Mouse (Mus musculus) heart, embryonic 11.5 days (tissue): ENCODE measurements around the gene Icmt. TPM values are rescaled to one million over a fixed set of nuclear protein-coding genes. Genes with fewer than 3 reads are reported as not detected.
A peak's percentile ranks its signal among the peaks of the same experiment; 100 is the strongest.

ENCODE experiments used
- ATAC-seq: fragments of 200-750 bp; cut with Nextera tagmentation; replicated peaks from 2 replicates; pipeline ENCODE4 v1.8.0; 2017; ENCODE audit warnings: moderate library complexity; ENCODE audit not compliant: insufficient number of reproducible peaks, low FRiP score, low TSS enrichment
- H3K27ac ChIP-seq: fragments of 300-500 bp; sonication (generic); 2 replicates; pipeline ENCODE4 v1.5.1; 2014; ENCODE audit warnings: mild to moderate bottlenecking, low read depth, low read length
- H3K27me3 ChIP-seq: fragments of 300-500 bp; sonication (generic); 2 replicates; pipeline ENCODE4 v1.6.1; 2014; ENCODE audit warnings: mild to moderate bottlenecking, low read length, mixed read lengths; ENCODE audit not compliant: control insufficient read depth, insufficient read depth
- H3K36me3 ChIP-seq: fragments of 300-500 bp; sonication (generic); 2 replicates; pipeline ENCODE4 v1.6.1; 2014; ENCODE audit warnings: mild to moderate bottlenecking, low read length, moderate library complexity, mixed read lengths; ENCODE audit not compliant: control insufficient read depth, insufficient read depth
- H3K4me1 ChIP-seq: fragments of 300-500 bp; sonication (generic); 2 replicates; pipeline ENCODE4 v1.6.1; 2014; ENCODE audit warnings: low read length; ENCODE audit not compliant: control insufficient read depth, insufficient read depth
- H3K4me2 ChIP-seq: fragments of 300-500 bp; sonication (generic); 2 replicates; pipeline ENCODE4 v1.6.1; 2014; ENCODE audit warnings: mild to moderate bottlenecking, moderate library complexity
- H3K4me3 ChIP-seq: fragments of 300-500 bp; sonication (generic); 2 replicates; pipeline ENCODE4 v1.5.1; 2014; ENCODE audit warnings: low read depth, low read length
- H3K9ac ChIP-seq: fragments of 300-500 bp; sonication (generic); 2 replicates; pipeline ENCODE4 v1.6.1; 2014; ENCODE audit warnings: mild to moderate bottlenecking, low read depth, low read length, moderate library complexity
- H3K9me3 ChIP-seq: fragments of 300-500 bp; sonication (generic); replicated peaks from 2 replicates; pipeline ENCODE4 v1.6.1; 2016; ENCODE audit warnings: low read length; ENCODE audit not compliant: control insufficient read depth
- WGBS: fragments of 180-500 bp; shearing (Covaris S2); extraction: QIAGEN DNeasy Blood & Tissue Kit; methylation state at CpG from one replicate; pipeline ENCODE4 v1.1.7; 2014; ENCODE audit not compliant: insufficient replicate concordance; 5-methylcytosine and 5-hydroxymethylcytosine counted together
- polyA plus RNA-seq: library from polyadenylated mRNA; unstranded; fragments of >200 nt; fragmentation: Nextera tagmentation; extraction: Ambion mirVana; gene quantifications from 2 replicates; pipeline ENCODE4 v1.2.1, GENCODE M21; 2014

Gene Icmt
- polyA plus RNA-seq, 1 experiment from 2014 or later: 15.9 TPM

- Histone ChIP-seq H3K27ac (no peak overlapping the region), H3K9me3 (no peaks in the 10 kb centered on the region), H3K27me3 (peaks cover 73% of the 10 kb centered on the region), H3K36me3 (no peaks in the 10 kb centered on the region), H3K4me2 (no peak overlapping the region), H3K4me1 (peaks cover 8% of the 10 kb centered on the region), H3K4me3 (no peak overlapping the region), H3K9ac (no peak overlapping the region)
- no peak for ATAC-seq
- 42% methylated on average over 15 of the region's 15 CpGs for WGBS
These were observed 15.4 kb upstream of the Icmt start for GRCm38 (mm10) chr4:152281601-152282000.

GRCm38 (mm10) chr4:152282721-152283120 lies 14.3 kb upstream of the Icmt start:
- no peak for ATAC-seq
- peak overlapping the region; percentile 62 for H3K4me2 ChIP-seq
- peaks cover 8% of the 10 kb centered on the region for H3K4me1 ChIP-seq
- peaks cover 82% of the 10 kb centered on the region for H3K27me3 ChIP-seq
- H3K36me3 ChIP-seq: no peaks in the 10 kb centered on the region
- 21% methylated on average over 32 of the region's 34 CpGs for WGBS
- H3K9me3 ChIP-seq: no peaks in the 10 kb centered on the region
- H3K4me3 ChIP-seq: peak overlapping the region; percentile 26; the same call in 1 of the 2 replicates
- H3K9ac ChIP-seq: no peak overlapping the region
- H3K27ac ChIP-seq: no peak overlapping the region

GRCm38 (mm10) chr4:152283186-152283950 lies 13.7 kb upstream of the Icmt start:
- WGBS: 4% methylated on average over 70 of the region's 70 CpGs
- peak; percentile 55; the same call in 1 of the 2 replicates for ATAC-seq
- Histone ChIP-seq H3K4me3 (peak overlapping the region; percentile 26; the same call in 1 of the 2 replicates), H3K9me3 (no peaks in the 10 kb centered on the region), H3K27me3 (peaks cover 89% of the 10 kb centered on the region), H3K36me3 (no peaks in the 10 kb centered on the region), H3K4me1 (peaks cover 8% of the 10 kb centered on the region), H3K4me2 (peak overlapping the region; percentile 62), H3K9ac (no peak overlapping the region), H3K27ac (no peak overlapping the region)

- 0% methylated on average over 10 of the region's 10 CpGs for WGBS
- H3K4me2 ChIP-seq: no peak overlapping the region
- no peak overlapping the region for H3K9ac ChIP-seq
- H3K4me1 ChIP-seq: peaks cover 11% of the 10 kb centered on the region
- no peak for ATAC-seq
- H3K4me3 ChIP-seq: no peak overlapping the region
- H3K36me3 ChIP-seq: no peaks in the 10 kb centered on the region
- H3K27me3 ChIP-seq: peaks cover 91% of the 10 kb centered on the region
- H3K27ac ChIP-seq: no peak overlapping the region
- no peaks in the 10 kb centered on the region for H3K9me3 ChIP-seq
These were observed 11.5 kb upstream of the Icmt start for GRCm38 (mm10) chr4:152285505-152285904.

DNA sequence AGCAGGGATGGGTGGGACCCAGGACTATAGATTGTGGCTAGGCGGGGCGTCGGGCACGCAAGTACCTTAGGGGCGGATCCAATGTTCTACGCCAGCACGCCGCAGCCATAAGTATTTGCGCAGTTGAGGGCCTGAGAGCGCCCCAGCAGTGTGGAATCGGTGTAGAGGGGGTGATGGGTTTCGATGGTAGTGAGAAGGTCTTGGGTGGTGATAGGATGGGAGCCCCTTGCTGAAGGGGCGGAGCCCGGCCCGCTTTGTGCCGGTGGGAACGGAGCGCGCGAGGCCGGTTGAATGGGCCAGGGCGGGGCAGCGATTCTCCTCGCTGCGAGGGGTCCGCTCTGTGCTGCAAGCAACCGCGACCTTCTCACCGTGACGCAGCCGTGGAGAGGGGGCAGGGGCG lies 10.8 kb upstream of the Icmt start:
- Histone ChIP-seq H3K4me1 (peaks cover 11% of the 10 kb centered on the region), H3K27me3 (peaks cover 91% of the 10 kb centered on the region), H3K27ac (no peak overlapping the region), H3K9ac (no peak overlapping the region), H3K4me3 (no peak overlapping the region), H3K4me2 (no peak overlapping the region), H3K36me3 (no peaks in the 10 kb centered on the region), H3K9me3 (no peaks in the 10 kb centered on the region)
- 4% methylated on average over 32 of the region's 32 CpGs for WGBS
- ATAC-seq: no peak; the same call in 1 of the 2 replicates

DNA sequence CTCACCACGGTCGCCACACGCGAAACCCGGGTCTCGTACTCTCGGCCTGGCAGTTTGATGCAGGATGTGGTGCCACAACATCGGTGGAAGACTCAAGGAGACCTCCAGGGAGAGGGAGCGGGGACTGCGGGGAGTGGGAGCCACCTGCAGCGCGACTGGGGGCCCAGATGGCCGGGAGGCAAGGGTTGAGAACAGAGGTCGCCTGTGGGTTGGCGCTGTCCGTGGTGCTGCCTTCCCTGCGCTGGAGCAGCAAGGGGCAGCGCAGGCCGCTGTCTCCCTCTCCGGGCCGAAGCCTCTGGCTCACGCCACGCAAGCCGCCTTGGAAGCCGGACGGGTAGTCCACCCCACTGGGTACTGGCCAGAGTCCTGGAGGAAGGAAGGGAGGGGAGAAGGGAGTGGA lies 10.1 kb upstream of the Icmt start:
- no peaks in the 10 kb centered on the region for H3K9me3 ChIP-seq
- no peak for ATAC-seq
- peaks cover 91% of the 10 kb centered on the region for H3K27me3 ChIP-seq
- no peak overlapping the region for H3K9ac ChIP-seq
- no peak overlapping the region for H3K4me3 ChIP-seq
- H3K27ac ChIP-seq: no peak overlapping the region
- H3K4me2 ChIP-seq: no peak overlapping the region
- WGBS: 6% methylated on average over 26 of the region's 26 CpGs
- H3K36me3 ChIP-seq: no peaks in the 10 kb centered on the region
- H3K4me1 ChIP-seq: peaks cover 11% of the 10 kb centered on the region

DNA sequence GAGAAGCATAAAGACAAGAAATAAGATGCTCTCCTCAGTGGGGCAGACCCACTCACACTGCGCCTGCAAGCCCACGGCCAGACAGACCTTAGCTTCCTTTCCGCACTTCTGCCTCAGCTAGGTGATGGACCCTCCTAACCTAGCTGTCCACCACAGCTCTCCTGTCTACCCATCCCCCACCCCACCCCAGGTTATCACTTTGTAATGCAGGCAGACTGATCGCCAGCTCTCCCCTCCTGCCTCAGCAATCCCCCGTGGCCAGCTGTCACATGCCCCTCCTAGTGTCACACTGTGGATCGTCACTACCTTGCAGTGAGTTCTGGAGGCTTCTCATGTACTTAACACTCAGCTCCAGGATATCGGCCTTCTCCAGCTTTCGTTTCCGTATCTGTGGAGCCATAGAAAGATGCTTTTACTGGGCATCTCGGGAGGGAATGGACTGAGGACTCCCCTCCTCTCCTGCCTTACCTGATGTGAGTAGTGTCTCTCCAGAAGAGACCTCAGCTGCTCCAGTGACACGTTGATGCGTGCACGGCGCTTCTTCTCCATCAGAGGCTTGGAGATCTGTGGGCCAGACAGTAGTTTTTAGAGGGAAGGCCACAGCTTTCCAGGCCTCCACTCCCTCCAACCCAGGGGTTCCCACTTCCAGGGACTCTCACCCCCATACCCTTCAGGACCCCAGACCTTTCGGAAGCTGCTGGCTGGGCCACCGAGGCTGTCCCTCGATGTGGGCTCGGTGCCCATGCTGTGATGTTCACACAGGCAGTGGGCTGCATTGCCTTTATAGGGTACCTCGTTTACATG lies 9.5 kb upstream of the Icmt start:
- Histone ChIP-seq H3K36me3 (no peaks in the 10 kb centered on the region), H3K4me2 (no peak overlapping the region), H3K27ac (no peak overlapping the region), H3K9ac (no peak overlapping the region), H3K4me1 (peaks cover 11% of the 10 kb centered on the region), H3K27me3 (peaks cover 91% of the 10 kb centered on the region), H3K4me3 (no peak overlapping the region), H3K9me3 (no peaks in the 10 kb centered on the region)
- 20% methylated on average over 19 of the region's 19 CpGs for WGBS
- ATAC-seq: no peak

- H3K9me3 ChIP-seq: no peaks in the 10 kb centered on the region
- no peak for ATAC-seq
- H3K36me3 ChIP-seq: no peaks in the 10 kb centered on the region
- peaks cover 91% of the 10 kb centered on the region for H3K27me3 ChIP-seq
- H3K4me2 ChIP-seq: no peak overlapping the region
- H3K9ac ChIP-seq: no peak overlapping the region
- 53% methylated on average over 18 of the region's 18 CpGs for WGBS
- no peak overlapping the region for H3K4me3 ChIP-seq
- H3K4me1 ChIP-seq: peaks cover 3% of the 10 kb centered on the region
- H3K27ac ChIP-seq: no peak overlapping the region
These were observed 8.6 kb upstream of the Icmt start for GRCm38 (mm10) chr4:152288398-152288945.
